Mouse (Mus musculus): ENCODE measurements around the gene Sfn.

Sfn gene

GRCm38 (mm10) chr4:133577983-133578382 is 24.0 kb downstream of the Sfn start:
- no peak for DNase-seq (ENCODE audit: low read depth, low spot score)

DNA sequence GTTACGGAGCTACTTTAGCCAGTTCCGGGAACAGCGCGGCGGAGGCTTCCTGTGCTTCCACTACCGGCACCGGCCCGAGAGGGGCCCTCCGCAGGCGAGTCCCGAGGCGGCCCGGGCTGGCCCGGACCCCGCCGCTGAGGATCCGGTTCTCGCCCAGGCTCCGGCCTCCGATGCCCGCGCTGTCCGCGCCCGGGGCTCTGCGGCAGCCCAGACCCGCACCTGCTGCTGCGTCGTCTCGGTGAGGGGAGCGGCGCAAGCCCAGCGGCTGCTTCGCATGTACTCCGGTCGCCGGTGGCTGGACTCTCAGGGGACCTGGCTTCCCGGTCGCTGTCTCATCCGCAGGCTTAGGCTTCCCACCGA is 27.1 kb downstream of the Sfn start:
- DNase-seq (ENCODE audit: low read depth, low spot score): no peak

- peak; percentile 84 for DNase-seq (ENCODE audit: low read depth, low spot score)
Measured at GRCm38 (mm10) chr4:133574070-133574842, 27.7 kb downstream of the Sfn start, which contains the start of gene Gpatch3. Gene Gpatch3 (plus strand): TSS chr4:133574745.

- no peak for DNase-seq (ENCODE audit: low read depth, low spot score)
Measured at GRCm38 (mm10) chr4:133570066-133570466, 31.9 kb downstream of the Sfn start.

DNA sequence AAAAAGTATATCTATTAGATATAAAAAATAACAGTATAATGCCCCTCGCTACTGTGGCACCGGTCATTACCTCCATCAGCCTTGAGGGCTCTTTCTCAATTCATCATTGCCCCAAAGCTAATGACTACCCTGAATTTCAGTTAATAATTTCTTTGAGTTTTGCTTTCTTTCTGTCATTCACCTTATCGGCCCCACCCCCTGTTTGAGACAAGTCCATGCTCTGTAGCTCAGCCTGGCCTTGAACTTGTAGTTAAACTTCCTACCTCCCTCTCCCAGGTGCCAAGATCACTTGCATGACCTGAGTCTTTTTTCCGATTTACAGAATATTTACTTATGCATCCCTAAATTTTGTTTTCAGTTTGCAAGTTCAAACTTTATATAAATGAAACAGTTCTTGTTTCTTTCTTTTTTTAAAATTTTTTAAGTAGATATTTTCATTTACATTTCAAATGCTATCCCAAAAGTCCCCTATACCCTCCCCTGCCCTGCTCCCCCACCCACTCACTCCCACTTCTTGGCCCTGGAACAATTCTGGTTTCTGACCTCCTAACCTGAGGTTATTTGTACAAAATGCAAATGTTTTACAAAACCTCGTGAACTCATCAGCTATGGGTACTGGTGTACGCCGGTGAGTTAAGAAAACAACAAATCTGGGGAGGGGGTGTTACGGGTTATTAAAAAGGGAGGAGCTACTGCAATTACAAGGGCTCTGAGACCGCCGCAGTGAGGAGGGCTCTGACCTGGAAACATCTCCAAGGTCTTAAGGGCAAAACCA is 32.5 kb downstream of the Sfn start:
- DNase-seq (ENCODE audit: low read depth, low spot score): no peak

GRCm38 (mm10) chr4:133567251-133567650 is 34.7 kb downstream of the Sfn start:
- DNase-seq (ENCODE audit: low read depth, low spot score): no peak

- DNase-seq (ENCODE audit: low read depth, low spot score): no peak
Measured at GRCm38 (mm10) chr4:133563123-133563571, 38.8 kb downstream of the Sfn start.

DNA sequence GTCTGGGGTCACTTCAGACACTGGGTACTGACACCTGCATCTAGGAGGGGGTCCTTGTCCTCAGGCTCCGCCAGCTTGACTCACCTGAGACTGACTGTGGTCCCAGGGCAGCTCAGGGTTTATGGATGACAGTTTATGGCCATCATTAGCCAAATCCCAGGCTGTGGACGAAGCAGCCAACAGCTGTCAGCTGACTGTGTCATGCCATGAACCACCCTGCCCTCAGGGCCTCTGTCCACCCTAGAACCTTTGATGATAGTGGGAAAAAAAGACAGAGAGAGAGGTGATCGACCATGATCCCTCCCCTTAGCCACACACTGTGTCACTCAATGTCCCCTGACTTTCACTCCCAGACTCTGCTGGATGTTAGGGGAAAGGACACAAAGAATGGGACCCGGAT is 40.3 kb downstream of the Sfn start:
- DNase-seq (ENCODE audit: low read depth, low spot score): no peak

GRCm38 (mm10) chr4:133559846-133560245 is 42.1 kb downstream of the Sfn start:
- no peak for DNase-seq (ENCODE audit: low read depth, low spot score)

DNA sequence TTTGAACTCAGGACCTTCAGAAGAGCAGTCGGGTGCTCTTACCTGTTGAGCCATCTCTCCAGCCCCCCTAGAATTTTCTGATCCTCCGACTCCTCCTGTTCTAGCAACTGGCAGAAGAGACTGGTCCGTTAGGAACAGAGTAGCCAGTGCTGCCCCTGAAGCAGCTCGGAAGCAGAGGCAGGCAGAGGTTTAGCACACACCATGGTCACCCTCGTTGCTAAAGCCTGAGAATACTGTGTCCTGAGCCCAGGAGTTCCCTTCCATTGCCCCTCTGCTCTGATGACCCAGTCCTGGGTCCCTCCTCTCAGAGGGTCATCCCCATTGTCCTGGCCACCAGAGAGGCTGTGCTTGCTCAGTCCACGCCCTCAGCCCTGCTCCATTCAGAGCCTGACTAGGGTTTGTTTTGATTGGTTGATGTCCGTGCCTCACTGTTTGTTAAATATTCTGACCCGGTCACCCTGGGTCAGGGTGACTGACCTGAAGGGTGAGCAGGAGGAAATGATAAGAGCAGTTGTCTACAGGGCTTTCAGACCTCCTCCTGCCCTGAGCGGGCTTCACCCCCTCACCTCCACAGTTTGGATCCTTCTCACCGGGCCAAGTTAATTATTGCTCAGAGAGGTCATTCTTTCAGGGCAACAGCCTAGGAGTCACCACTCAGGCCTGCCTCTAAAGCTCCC is 44.8 kb downstream of the Sfn start:
- DNase-seq (ENCODE audit: low read depth, low spot score): no peak

- DNase-seq (ENCODE audit: low read depth, low spot score): no peak
Measured at GRCm38 (mm10) chr4:133553448-133554330, 48.3 kb downstream of the Sfn start.

- no peak for DNase-seq (ENCODE audit: low read depth, low spot score)
Measured at GRCm38 (mm10) chr4:133552768-133553447, 49.1 kb downstream of the Sfn start, which contains the start of gene Nr0b2. Gene Nr0b2 (plus strand): TSS chr4:133553376.

DNA sequence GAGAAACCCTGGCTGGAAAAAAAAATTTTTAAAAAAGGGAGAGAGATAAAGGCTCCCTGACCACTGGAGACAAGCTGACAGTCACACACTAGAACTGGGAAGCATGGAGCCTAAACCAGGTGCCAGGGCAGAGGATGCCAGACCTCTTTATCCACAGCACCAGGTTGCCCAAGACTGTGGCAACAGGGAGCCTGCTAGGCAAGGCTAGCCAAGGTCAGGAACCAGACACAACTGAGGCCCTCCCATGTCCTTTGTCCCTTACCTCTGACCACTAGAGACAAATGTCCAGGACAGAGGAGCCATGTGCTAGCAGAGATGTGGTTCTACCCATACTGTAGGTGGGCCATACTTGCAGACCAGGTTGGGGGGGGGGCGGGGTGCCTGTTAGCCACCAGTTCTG is 49.9 kb downstream of the Sfn start:
- DNase-seq (ENCODE audit: low read depth, low spot score): no peak
